15 mouse cellular contexts compared by ENCODE assay signal in the genomic region with DNA sequence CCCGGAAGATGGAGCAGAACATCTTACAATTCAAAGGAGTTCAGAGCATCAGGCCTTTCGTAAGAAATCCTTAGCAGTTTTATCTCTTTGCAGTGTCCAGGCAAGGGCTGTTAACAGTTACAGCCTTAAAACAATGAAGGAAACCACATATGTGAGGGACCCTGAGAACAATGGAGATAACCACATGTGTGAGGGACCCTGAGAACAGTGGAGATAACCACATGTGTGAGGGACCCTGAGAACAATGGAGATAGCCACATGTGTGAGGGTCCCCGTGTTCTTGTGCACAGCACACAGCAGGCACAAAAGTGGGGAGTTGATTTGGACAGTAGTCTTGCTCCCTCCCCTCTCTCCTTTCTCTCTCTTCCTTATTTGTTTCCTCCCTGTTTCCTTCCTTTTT.
"Had no signal": no experiment of that assay in that cellular context is flagged by ENCODE, and none has a peak within 500 bp of the region (broad histone marks: within the 10 kb centered on the region; RNA-seq: fewer than 3 reads in every experiment).

No protein-coding gene starts in this region.

- H3K4me3 ChIP-seq: limb, embryonic 12.5 days; lung, embryonic 15.5 days; midbrain, embryonic 10.5 days; myocyte; neural tube, embryonic 15.5 days; stomach, embryonic 15.5 days had no signal

- H3K27ac ChIP-seq: kidney, postnatal 0 days; limb, embryonic 12.5 days; lung, embryonic 15.5 days; midbrain, embryonic 10.5 days; neural tube, embryonic 15.5 days; stomach, embryonic 15.5 days had no signal

- DNase-seq: kidney, adult 11 months; kidney, adult 9 months; kidney, postnatal 36 days; lung, postnatal 14 days; midbrain, embryonic 14.5 days; spleen, adult 18-20 months; thymus, adult 2 months; thymus, postnatal 25 days had no signal

- H3K27me3 ChIP-seq: limb, embryonic 12.5 days; lung, embryonic 15.5 days; neural tube, embryonic 15.5 days; stomach, embryonic 15.5 days had no signal

- H3K9me3 ChIP-seq: limb, embryonic 12.5 days; lung, embryonic 15.5 days; midbrain, embryonic 10.5 days; neural tube, embryonic 15.5 days; stomach, embryonic 15.5 days had no signal

- H3K36me3 ChIP-seq: limb, embryonic 12.5 days; lung, embryonic 15.5 days; midbrain, embryonic 10.5 days; neural tube, embryonic 15.5 days; stomach, embryonic 15.5 days had no signal

- H3K9ac ChIP-seq: limb, embryonic 12.5 days; lung, embryonic 15.5 days; neural tube, embryonic 15.5 days; stomach, embryonic 15.5 days had no signal

- H3K4me2 ChIP-seq: limb, embryonic 12.5 days; lung, embryonic 15.5 days; neural tube, embryonic 15.5 days; stomach, embryonic 15.5 days had no signal
